Mouse (Mus musculus): ENCODE results near the gene Slc25a11. TPM values are rescaled to one million over a fixed set of nuclear protein-coding genes. Genes with fewer than 3 reads are reported as not detected.

Slc25a11 gene
- total and polyA plus RNA-seq, 2 experiments from 2014 or later: 154 to 168 TPM

- H3K9me3 ChIP-seq (ENCODE audit: low read length): no peaks in the 10 kb centered on the region
- WGBS: 20% methylated on average over 3 of the region's 3 CpGs
- H3K27me3 ChIP-seq (ENCODE audit: insufficient read depth, low read length): no peaks in the 10 kb centered on the region
- H3K4me1 ChIP-seq (ENCODE audit: insufficient read depth, low read length): peaks cover 13% of the 10 kb centered on the region
- peak overlapping the region; percentile 76 for H3K4me3 ChIP-seq (ENCODE audit: low read length)
- H3K36me3 ChIP-seq (ENCODE audit: insufficient read depth, low read length): peaks cover 32% of the 10 kb centered on the region
- H3K4me2 ChIP-seq (ENCODE audit: low read depth, low read length): peak overlapping the region; percentile 88
- H3K27ac ChIP-seq: peak overlapping the region; percentile 94
- no peak for TF ChIP-seq CTCF (IDR thresholded peaks at IDR 0.05; ENCODE audit: low read depth)
- peak overlapping the region; percentile 86 for H3K9ac ChIP-seq (replicated peaks; ENCODE audit: low read length)
- DNase-seq (ENCODE audit: low spot score) (no peak), ATAC-seq (no peak)
Measured at GRCm38 (mm10) chr11:70646259-70646555, 1.1 kb downstream of the Slc25a11 start.

- 89% methylated on average over 12 of the region's 12 CpGs for WGBS
- H3K4me3 ChIP-seq (ENCODE audit: low read length): peak overlapping the region; percentile 76
- H3K9me3 ChIP-seq (ENCODE audit: low read length): no peaks in the 10 kb centered on the region
- no peaks in the 10 kb centered on the region for H3K27me3 ChIP-seq (ENCODE audit: insufficient read depth, low read length)
- no peak for DNase-seq (ENCODE audit: low spot score)
- peaks cover 27% of the 10 kb centered on the region for H3K36me3 ChIP-seq (ENCODE audit: insufficient read depth, low read length)
- H3K4me1 ChIP-seq (ENCODE audit: insufficient read depth, low read length): peaks cover 13% of the 10 kb centered on the region
- H3K4me2 ChIP-seq (ENCODE audit: low read depth, low read length): peak overlapping the region; percentile 88
- ATAC-seq: no peak
- peak overlapping the region; percentile 94 for H3K27ac ChIP-seq
- TF ChIP-seq CTCF (IDR thresholded peaks at IDR 0.05; ENCODE audit: low read depth): no peak
- H3K9ac ChIP-seq (replicated peaks; ENCODE audit: low read length): peak overlapping the region; percentile 86
Measured at GRCm38 (mm10) chr11:70645461-70646258, 1.6 kb downstream of the Slc25a11 start.

GRCm38 (mm10) chr11:70644564-70645103, 2.6 kb downstream of the Slc25a11 start:
- H3K27ac ChIP-seq: no peak overlapping the region
- H3K36me3 ChIP-seq (ENCODE audit: insufficient read depth, low read length): peaks cover 17% of the 10 kb centered on the region
- H3K9me3 ChIP-seq (ENCODE audit: low read length): no peaks in the 10 kb centered on the region
- no peak for DNase-seq (ENCODE audit: low spot score)
- H3K27me3 ChIP-seq (ENCODE audit: insufficient read depth, low read length): no peaks in the 10 kb centered on the region
- H3K9ac ChIP-seq (replicated peaks; ENCODE audit: low read length): no peak overlapping the region
- H3K4me1 ChIP-seq (ENCODE audit: insufficient read depth, low read length): peaks cover 13% of the 10 kb centered on the region
- TF ChIP-seq CTCF (IDR thresholded peaks at IDR 0.05; ENCODE audit: low read depth): no peak
- 92% methylated on average over 8 of the region's 8 CpGs for WGBS
- no peak overlapping the region for H3K4me2 ChIP-seq (ENCODE audit: low read depth, low read length)
- no peak for ATAC-seq
- H3K4me3 ChIP-seq (ENCODE audit: low read length): no peak overlapping the region

GRCm38 (mm10) chr11:70643051-70643450, 4.2 kb downstream of the Slc25a11 start:
- peaks cover 9% of the 10 kb centered on the region for H3K4me1 ChIP-seq (ENCODE audit: insufficient read depth, low read length)
- ATAC-seq: no peak
- TF ChIP-seq CTCF (IDR thresholded peaks at IDR 0.05; ENCODE audit: low read depth): no peak

GRCm38 (mm10) chr11:70641241-70641640, 6.0 kb downstream of the Slc25a11 start:
- WGBS: 78% methylated on average over 7 of the region's 7 CpGs
- H3K9ac ChIP-seq (replicated peaks; ENCODE audit: low read length): no peak overlapping the region
- no peak for TF ChIP-seq CTCF (IDR thresholded peaks at IDR 0.05; ENCODE audit: low read depth)
- H3K27me3 ChIP-seq (ENCODE audit: insufficient read depth, low read length): no peaks in the 10 kb centered on the region
- no peaks in the 10 kb centered on the region for H3K9me3 ChIP-seq (ENCODE audit: low read length)
- H3K4me3 ChIP-seq (ENCODE audit: low read length): no peak overlapping the region
- no peak overlapping the region for H3K4me2 ChIP-seq (ENCODE audit: low read depth, low read length)
- DNase-seq (ENCODE audit: low spot score) (no peak), ATAC-seq (no peak)
- H3K27ac ChIP-seq: no peak overlapping the region
- H3K4me1 ChIP-seq (ENCODE audit: insufficient read depth, low read length): peaks cover 7% of the 10 kb centered on the region
- peaks cover 10% of the 10 kb centered on the region for H3K36me3 ChIP-seq (ENCODE audit: insufficient read depth, low read length)

More at GRCm38 (mm10) chr11:70643051-70643450, 4.2 kb downstream of the Slc25a11 start:
- whole genome bisulfite sequencing: 92% methylated on average over 6 of the region's 6 CpGs
- no peak overlapping the region for H3K9ac ChIP-seq (replicated peaks; ENCODE audit: low read length)
- no peak overlapping the region for H3K27ac ChIP-seq
- no peak for DNase-seq (ENCODE audit: low spot score)
- no peaks in the 10 kb centered on the region for H3K9me3 ChIP-seq (ENCODE audit: low read length)
- no peak overlapping the region for H3K4me3 ChIP-seq (ENCODE audit: low read length)
- H3K27me3 ChIP-seq (ENCODE audit: insufficient read depth, low read length): no peaks in the 10 kb centered on the region
- peaks cover 10% of the 10 kb centered on the region for H3K36me3 ChIP-seq (ENCODE audit: insufficient read depth, low read length)
- no peak overlapping the region for H3K4me2 ChIP-seq (ENCODE audit: low read depth, low read length)

GRCm38 (mm10) chr11:70639976-70640375, 7.3 kb downstream of the Slc25a11 start:
- Histone ChIP-seq H3K4me2 (ENCODE audit: low read depth, low read length) (no peak overlapping the region), H3K9ac (replicated peaks; ENCODE audit: low read length) (no peak overlapping the region), H3K9me3 (ENCODE audit: low read length) (no peaks in the 10 kb centered on the region), H3K27ac (no peak overlapping the region), H3K27me3 (ENCODE audit: insufficient read depth, low read length) (no peaks in the 10 kb centered on the region), H3K4me3 (ENCODE audit: low read length) (no peak overlapping the region), H3K4me1 (ENCODE audit: insufficient read depth, low read length) (no peaks in the 10 kb centered on the region), H3K36me3 (ENCODE audit: insufficient read depth, low read length) (peaks cover 7% of the 10 kb centered on the region)
- 79% methylated on average over 8 of the region's 8 CpGs for WGBS
- ATAC-seq (no peak), DNase-seq (ENCODE audit: low spot score) (no peak)
- TF ChIP-seq CTCF (IDR thresholded peaks at IDR 0.05; ENCODE audit: low read depth): no peak

GRCm38 (mm10) chr11:70638714-70639278, 8.5 kb downstream of the Slc25a11 start, which contains the start of gene Gp1ba:
TSS of gene Gp1ba (plus strand) at chr11:70639122.
- 54% methylated on average over 5 of the region's 5 CpGs for WGBS
- no peaks in the 10 kb centered on the region for H3K27me3 ChIP-seq (ENCODE audit: insufficient read depth, low read length)
- H3K9ac ChIP-seq (replicated peaks; ENCODE audit: low read length): no peak within 1 kb of the TSS
- H3K4me1 ChIP-seq (ENCODE audit: insufficient read depth, low read length): no peaks in the 10 kb centered on the region
- no peaks in the 10 kb centered on the region for H3K36me3 ChIP-seq (ENCODE audit: insufficient read depth, low read length)
- H3K27ac ChIP-seq: no peak within 1 kb of the TSS
- TF ChIP-seq CTCF (IDR thresholded peaks at IDR 0.05; ENCODE audit: low read depth): no peak
- no peak for DNase-seq (ENCODE audit: low spot score)
- H3K4me3 ChIP-seq (ENCODE audit: low read length): no peak within 1 kb of the TSS
- no peak for ATAC-seq
- H3K4me2 ChIP-seq (ENCODE audit: low read depth, low read length): no peak within 1 kb of the TSS
- no peaks in the 10 kb centered on the region for H3K9me3 ChIP-seq (ENCODE audit: low read length)
